Mouse (Mus musculus): ENCODE measurements around the gene Nxpe4. TPM values are rescaled to one million over a fixed set of nuclear protein-coding genes. Genes with fewer than 3 reads are reported as not detected.
A peak's percentile ranks its signal among the peaks of the same experiment; 100 is the strongest.

Nxpe4 gene
- total RNA-seq, 2 experiments from 2014 or later: 16.4 to 17.8 TPM

DNA sequence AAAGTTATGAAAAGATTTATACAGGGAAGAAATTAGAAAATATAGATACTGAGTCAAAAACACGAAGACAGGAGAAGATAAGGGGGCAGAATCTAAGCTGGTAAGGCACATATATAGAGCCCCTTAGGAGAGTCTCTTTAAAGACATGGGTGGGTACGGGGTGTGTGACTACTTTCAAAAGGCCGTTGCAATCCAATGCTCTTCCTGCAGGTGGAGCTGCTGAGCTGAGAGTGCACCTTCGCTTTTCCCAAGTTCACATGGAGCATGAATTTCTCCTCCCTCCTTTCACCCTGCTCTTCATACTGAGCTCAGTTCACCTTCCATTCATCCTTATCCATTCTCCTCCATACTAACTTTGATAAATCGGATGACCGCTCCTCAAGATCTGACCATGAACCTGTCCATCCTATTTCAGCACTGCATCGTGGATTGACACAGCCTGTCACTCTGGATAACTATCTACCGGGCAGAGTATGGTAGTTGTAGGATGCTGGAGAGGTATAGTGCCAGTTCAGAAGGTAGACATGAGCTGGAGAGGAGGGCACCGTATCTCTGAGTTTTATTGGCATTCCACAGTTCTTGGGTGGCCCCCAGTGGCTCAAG lies 76.4 kb downstream of the Nxpe4 start:
- peak; percentile 9 to 51 for DNase-seq
- intact Hi-C loops (cut with DNase I): no loop called here

DNA sequence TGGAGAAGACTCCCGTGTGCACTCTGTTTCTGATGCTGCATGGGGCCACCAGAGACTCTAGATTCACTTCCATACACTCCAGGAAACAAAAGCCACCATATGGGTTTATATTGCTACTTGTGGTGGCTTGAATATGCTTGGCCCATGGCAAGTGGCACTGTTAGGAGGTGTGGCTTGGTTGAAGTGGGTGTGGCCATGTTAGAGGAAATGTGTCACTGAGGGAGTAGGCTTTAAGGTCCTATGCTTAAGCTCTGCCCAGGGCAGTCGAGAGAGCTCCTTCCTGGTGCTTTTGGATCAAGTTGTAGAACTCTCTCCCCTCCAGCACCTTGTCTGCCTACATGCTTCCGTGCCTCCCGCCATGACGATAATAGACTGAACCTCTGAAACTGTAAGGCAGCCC lies 77.6 kb downstream of the Nxpe4 start:
- no peak for DNase-seq
- intact Hi-C loops (cut with DNase I): no loop called here

DNA sequence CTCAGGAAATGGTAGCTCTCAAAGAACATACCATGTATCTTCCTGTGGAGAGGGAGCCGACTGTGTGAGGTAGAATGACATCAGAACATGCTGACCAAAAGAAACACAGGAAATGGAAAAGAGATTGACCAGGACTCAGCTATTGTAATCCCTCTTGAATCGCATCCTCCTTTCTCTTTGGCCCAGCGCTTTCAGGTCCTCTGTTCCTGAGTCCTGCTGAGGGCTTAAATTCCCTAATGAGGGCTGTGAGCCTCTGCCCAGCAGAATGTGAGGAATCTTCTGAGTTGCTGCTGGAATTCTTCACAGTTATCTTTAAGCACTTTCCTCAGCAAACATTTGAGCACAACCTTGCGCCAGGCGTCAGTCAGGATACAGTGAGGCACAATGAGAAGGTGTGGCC lies 78.6 kb downstream of the Nxpe4 start:
- intact Hi-C loops (cut with DNase I): no loop called here
- no peak for DNase-seq

DNA sequence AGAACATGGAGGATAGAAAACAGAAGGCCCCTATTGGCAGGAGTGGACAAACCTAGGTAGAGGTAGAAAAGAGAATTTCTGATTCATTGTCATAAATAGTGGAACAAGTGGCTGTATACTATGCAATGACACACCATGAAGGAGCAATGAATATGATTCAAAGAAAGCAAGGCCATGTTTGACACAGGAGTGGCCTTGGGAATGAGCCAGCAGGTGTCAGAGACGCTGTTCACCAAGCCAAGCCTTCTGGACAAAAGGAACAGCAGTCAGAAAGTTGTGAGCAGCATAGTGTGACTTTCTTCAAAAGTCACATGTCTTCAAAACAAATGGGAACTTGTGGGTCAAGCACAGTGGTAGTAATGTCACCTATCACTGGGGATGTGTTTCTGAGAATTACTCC lies 80.0 kb downstream of the Nxpe4 start:
- DNase-seq: no peak
- intact Hi-C loops (cut with DNase I): no loop called here

DNA sequence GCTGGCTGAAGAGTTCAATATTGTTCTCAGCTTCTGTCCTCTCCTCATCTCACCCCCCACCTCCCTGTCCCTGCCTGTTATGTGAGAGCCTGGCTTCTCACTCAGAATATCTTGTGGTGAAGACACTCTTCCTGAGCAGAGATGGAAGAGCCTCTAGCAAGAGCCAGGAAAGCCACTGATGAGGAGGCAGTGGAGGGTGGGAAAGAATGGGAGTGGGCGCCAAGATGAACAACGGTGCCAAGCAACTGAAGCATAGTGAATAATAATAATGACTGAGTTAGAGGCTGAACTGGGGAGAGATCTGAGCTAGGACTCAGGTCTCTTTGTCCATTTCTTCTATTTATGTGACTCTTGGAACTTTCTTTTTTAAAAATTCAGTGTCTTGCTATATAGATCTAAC lies 80.9 kb downstream of the Nxpe4 start:
- intact Hi-C loops (cut with DNase I): no loop called here
- DNase-seq: no peak

DNA sequence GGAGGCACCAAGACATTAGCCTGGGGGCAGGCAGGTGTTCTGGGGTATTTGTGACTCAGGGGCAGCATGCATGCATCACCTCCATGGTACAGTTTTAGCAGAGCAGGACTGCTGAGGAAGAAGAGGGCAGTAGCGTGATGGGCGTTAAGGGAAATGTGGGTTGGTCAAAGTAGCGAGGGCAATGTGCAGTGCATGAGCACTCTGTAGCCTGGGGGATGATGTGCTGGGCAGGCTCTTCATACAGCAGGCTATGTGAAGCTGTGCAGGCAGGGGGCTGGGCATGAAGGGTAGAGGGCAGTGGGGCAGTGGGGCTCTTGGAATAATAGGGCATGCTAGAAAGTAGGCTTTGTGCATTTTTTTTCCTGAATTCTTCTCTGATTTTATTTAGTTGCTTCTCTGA lies 82.4 kb downstream of the Nxpe4 start:
- no peak for DNase-seq
- intact Hi-C loops (cut with DNase I): no loop called here

DNA sequence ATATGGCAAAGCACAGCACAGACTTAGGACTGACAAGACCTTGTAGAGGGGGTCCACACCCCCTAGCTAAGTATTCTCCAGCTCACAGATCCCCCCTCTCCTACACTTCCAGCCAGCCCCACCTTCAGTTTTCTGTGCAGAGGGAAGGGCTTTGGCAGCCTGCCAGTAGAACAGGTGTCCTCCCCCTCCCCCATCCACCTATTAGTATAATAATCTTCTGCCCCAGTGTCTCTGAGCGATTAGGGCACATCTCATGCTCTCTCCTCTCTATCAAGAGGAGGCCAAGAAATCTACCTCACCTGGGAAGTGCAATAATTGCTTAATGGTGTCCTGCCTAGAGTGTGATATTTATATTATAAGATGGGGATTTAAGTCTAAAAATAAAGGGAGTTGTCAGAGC lies 83.7 kb downstream of the Nxpe4 start:
- DNase-seq: no peak
- intact Hi-C loops (cut with DNase I): no loop called here

DNA sequence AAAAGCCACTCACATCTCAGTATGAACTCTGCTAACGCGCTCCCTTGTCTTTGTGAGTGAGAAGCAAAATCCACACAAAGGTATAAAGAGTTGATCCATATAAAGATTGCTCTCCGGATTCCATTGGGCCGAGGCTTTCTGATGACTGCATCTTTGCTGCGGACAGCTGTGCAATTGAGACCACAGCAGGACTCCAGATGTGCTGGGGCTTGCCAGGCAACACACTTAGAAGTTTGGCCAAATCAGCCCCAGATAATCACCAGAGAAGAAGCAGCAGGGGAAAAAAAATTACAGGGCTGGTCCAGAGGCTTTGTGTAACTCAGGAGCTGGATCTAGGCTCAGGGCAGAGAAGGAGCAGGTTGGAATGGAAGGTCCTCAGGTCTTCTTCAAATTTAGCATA lies 85.5 kb downstream of the Nxpe4 start:
- intact Hi-C loops (cut with DNase I): no loop called here
- DNase-seq: peak in 1 of 2 experiments; percentile 9

DNA sequence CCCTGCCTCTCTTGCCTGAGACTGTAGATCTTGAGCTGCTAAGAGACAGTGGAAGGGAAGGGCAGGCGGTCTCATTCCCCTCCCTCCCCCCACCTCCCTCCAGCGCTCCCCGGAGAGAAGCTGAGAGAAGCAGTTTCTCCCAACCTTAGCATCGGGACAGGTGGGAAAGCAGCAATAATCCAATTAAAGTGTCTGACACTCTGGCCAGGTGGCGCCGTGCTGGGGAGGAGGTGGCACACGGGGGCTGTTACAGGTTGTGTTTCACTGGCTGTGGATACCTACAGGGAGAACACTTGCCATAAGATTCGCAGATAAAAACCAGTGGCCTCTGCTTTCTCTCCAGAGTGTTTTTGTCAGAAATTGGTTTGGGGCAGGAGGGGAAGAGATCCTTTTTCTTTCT lies 90.4 kb downstream of the Nxpe4 start:
- DNase-seq: no peak
- intact Hi-C loops (cut with DNase I): no loop called here

DNA sequence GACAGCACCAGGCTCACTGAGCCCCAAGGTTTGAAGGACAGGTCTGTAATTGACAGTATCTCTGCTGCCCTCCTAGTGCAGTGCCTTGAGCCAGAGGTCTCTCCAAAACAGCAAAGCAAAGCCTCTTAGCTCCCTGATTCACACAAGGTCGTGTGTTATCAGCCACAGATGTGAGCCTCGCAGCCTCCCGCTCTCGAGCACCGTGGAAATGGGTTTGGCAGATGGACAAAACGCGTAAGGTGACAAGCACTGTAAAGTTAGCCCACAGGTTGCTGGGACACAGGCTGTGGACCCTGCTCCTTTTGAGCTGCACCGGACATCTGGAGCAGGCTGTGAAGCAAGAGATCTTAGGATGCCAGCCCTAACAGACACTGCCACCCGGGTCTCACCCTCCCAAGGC lies 95.2 kb downstream of the Nxpe4 start:
- intact Hi-C loops (cut with DNase I): loop anchor here (5.0 kb wide), 1 partner anchor 555 kb away; no protein-coding TSS in a partner anchor
- no peak for DNase-seq

DNA sequence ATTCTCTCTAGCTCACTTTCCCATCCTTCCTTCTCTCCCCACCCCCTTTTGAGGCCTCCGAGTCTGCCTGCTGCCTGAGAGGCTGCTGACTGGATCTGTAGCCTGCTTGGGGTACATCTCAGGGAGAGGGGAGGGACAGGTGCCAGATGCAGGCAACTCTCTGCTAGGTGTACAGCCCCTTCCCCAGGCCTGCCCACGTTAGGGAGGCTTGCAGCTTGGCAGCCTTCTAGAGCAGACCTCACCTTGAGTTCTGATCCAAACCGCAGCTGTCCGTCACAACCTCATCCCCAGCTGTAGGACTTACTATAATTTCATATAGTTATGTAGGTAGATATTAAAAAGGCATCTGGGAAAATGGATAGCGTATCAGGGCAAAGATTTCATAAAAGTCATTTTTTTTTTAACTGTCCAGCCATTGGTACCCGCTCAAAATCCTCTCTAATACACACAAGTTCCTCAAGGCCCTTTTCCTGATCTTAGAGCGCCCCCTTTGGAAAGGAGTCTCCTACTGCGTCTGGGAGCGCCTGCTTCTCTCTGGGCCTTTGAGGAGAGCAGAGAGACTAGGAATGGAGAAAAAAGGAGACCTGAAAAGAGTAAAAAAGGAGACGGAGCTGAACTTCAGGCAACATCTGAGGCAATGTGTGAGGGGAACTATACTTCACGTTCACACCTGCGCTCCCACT lies 96.1 kb downstream of the Nxpe4 start:
- intact Hi-C loops (cut with DNase I): loop anchor here (2.0 to 5.0 kb wide), 3 partner anchors 81 to 1523 kb away; no protein-coding TSS in a partner anchor
- peak; percentile 42 to 73 for DNase-seq

DNA sequence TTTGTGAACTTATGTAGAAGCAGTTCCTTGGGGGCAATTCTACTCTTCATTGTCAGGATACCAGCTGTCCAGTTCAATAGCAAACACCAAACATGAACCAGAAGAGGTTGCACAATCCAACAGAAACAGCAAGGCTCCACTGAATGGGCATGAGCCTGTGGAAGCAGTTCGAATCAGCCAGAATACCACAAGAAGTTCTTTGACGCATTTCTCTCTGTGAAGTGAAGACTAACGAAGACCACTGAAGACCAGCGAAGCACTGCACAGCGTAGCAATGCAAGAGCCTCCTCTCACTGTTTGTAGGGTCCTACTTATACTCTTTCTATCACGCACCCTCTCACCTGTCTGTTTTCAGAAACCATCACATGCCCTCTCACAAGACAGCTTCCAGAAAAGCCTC lies 102.8 kb downstream of the Nxpe4 start:
- DNase-seq: no peak
- intact Hi-C loops (cut with DNase I): loop anchor here (5.0 to 10.0 kb wide), 4 partner anchors 38 to 730 kb away; partner anchors contain the start of gene Cadm1

DNA sequence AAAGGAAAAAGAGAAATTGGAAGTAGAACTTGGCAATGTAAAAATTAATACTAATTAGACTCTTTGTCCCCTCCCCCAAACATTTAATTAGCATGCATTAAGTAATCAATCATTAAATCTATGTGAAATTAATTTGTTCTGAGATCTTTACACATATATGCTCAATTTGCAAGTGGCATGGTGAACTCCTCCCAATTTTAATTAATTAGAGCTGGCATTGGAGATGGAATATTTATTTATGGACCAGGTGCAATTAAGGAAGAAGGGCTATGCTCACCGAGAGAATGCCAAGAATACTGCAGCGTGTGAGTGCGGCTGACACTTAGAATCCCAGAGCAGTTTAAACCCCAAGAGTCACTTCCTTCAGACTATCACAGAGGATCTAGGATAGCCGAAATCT lies 103.7 kb downstream of the Nxpe4 start:
- intact Hi-C loops (cut with DNase I): loop anchor here (5.0 to 10.0 kb wide), 4 partner anchors 37 to 731 kb away; partner anchors contain the start of gene Cadm1
- no peak for DNase-seq

DNA sequence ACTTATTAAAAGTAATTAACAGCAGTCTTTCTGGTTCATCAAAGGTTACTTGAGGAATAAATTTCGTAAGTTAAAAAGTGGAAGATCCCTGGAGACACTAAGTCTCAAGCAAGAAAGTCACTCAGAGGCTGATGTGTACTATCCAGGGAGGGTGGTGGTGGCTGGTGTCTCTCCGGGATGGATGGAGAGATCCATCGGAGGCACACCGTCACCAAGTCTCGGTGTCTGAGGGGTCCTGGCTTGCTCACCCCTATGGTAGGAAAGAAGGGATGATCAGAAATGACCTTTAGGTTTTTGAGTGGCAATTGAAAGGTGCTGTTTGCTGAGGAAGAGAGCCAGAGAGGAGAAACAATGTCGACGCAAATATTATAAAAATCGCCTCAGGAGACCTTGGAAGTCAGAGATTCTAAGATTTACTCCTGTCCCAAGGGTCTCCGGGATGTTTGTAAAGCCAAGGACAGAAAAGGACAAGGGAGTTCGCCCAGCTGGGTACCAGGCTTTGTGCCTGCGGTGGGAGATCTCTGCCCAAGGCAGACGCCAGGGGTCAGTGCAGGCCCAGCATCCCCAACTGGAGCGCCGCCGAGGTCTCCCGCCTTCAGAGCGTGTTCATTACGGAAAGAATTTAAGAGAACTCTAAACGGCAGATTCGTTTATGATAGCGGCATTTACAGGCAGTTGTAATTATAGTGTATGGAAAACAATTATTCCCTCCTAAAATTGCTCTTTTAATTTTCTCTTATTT lies 104.6 kb downstream of the Nxpe4 start:
- intact Hi-C loops (cut with DNase I): loop anchor here (1.0 to 10.0 kb wide), 7 partner anchors 36 to 732 kb away; partner anchors contain the start of gene Cadm1
- peak; percentile 87 to 91 for DNase-seq

DNA sequence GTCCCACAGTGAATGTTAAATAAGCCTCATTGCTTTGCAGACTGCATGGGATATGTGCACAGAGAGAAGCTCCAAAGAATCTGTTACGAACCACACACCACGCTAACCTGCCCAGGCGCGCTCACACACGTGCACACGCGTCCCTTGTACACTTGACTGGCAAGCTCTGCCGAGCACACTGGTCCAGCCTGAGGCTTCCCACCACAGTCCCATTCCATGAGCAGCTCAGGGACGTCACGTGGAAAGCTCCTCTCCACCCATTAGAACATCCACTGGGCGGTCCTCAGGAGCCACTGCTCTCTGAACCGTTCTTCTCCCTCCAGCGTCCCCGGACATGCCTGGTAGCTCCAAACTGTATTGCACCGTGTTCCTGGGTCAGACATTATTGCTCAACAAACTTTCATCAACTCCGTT lies 105.2 kb downstream of the Nxpe4 start:
- intact Hi-C loops (cut with DNase I): loop anchor here (2.0 to 10.0 kb wide), 6 partner anchors 35 to 732 kb away; partner anchors contain the start of gene Cadm1
- peak; percentile 66 to 69 for DNase-seq

DNA sequence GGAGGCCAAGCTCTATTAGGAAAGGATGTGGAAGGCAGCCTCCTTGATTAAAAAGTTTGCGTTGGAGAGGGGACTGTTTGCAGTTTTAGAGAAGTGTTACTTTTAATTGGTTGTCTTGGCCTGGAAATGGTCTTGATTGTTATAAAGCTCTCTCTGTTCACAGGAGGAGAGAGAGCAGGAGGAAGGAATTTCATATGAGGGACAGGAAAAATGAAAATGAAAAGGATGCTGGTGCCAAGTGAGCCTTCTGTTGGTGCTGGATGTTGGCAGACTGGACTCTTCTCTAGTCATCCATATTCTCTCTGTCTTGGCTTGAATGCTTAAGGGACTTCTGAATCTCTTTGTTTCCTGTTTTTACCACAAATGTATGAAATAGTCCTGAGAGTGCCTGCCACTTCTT lies 106.1 kb downstream of the Nxpe4 start:
- intact Hi-C loops (cut with DNase I): loop anchor here (2.0 to 10.0 kb wide), 6 partner anchors 34 to 733 kb away; partner anchors contain the start of gene Cadm1

DNA sequence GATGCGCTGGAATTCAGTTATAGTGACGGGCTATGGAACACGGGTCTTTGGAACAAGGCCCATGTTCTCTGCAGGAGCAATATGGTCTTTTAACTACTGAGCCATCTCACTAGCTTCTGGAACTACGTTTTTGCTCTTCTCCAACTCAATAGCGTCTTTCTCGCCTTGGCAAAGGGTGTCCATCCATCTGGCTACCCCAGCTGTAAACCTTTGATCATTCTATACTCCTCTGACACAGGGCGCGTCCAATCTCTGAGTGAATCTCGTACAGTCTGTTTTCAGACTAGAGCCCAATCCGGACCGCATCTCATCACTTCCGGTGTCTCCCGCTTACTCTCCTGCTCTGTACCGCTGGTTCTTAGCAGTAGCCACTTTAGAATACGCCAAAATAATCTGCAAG lies 115.0 kb downstream of the Nxpe4 start:
- intact Hi-C loops (cut with DNase I): no loop called here
- no peak for DNase-seq

More for the DNA sequence above, 106.1 kb downstream of the Nxpe4 start:
- no peak for DNase-seq

DNA sequence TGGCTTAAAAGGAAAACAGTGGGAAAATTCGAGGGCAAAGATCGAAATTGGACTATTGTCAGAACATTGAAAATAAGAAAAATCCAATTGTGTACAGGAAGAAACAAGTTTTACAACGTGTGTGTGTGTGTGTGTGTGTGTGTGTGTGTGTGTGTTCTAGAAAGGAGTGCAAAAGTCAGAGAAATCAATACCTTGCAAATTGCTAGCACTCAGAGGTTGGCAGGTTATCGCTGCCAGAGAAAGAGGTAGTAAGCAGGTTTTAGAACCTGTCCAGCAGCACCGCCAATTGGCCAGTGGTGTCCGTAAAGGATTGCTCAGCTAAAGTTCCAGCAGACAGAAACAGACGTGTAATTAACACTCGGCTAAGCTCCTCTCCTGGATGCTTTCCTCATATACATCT lies 122.4 kb downstream of the Nxpe4 start:
- intact Hi-C loops (cut with DNase I): no loop called here
- DNase-seq: no peak

DNA sequence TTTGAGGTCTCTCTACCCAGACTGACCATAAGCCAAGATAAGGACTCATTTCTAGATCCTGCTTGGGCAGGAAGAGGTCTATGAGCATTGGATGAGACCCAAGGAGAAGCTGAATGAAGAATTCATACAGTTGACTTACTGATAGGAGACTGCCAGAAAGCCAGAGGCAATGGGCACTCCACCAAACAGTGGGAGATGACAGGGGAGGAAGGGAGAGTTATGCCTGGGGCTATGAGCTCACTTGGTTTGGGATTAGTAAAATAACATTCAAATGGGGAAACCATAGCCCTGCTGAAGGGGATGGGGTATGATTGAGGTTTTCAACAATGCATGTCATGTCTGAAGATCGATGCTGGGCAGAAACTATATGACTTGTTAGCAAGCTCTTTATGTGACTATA lies 128.5 kb downstream of the Nxpe4 start:
- intact Hi-C loops (cut with DNase I): no loop called here
- DNase-seq: peak; percentile 16 to 36

DNA sequence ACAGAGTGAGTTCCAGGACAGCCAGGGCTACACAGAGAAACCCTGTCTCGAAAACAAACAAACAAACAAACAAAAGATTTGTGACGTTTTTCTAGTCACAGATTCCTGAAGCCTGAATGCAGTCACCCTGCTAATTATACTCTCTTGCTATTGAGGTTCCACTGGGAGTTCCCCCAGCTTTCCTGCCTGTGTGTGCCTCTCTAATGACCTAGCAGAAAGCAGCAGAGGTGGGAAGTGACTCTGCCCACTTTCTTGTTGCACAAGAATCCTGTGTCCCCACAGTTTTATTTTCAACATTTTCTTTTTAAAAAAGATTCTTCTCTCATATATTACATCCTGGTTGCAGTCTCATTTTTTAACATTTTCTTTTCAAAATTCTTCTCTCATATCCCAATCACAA lies 132.9 kb downstream of the Nxpe4 start:
- DNase-seq: no peak
- intact Hi-C loops (cut with DNase I): no loop called here

DNA sequence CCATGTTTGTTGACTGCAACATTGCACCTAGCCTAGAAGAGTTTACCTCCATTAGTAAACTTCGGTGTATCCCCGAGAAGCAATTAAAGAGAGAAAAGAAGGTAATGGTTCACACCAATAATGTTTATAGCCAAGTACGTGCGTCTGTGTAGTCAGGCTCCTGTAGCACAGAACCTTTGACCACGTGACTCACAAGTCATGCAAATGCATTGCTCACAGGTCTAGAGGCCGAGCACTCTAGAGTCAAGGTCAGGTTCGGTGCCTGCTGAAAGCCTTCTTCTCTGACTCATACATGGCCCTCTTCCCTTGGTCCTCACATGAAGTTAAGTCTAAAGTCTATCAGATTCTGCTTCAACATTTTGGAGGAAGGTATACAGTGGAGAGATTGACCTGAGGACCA lies 137.2 kb downstream of the Nxpe4 start:
- DNase-seq: no peak
- intact Hi-C loops (cut with DNase I): no loop called here
